Mouse (Mus musculus) thymus, adult 2 months (tissue): Measurements from ENCODE around the gene Arf1. TPM values are rescaled to one million over a fixed set of nuclear protein-coding genes. Genes with fewer than 3 reads are reported as not detected.
"Not testable (repeated sequence)": the region's sequence is repeated elsewhere in the genome, so short reads cannot be mapped to it uniquely, and the experiment has no call there.

ENCODE experiments used
- DNase-seq: peaks from one replicate; pipeline ENCODE4 v3.0.0; 2021
- H3K27ac ChIP-seq: fragments of 200-500 bp; 2 replicates; pipeline ENCODE4 v1.5.1; 2012; ENCODE audit warnings: low read length, control low read depth; ENCODE audit not compliant: control insufficient read depth, insufficient read depth
- H3K27me3 ChIP-seq: fragments of 200-500 bp; 2 replicates; pipeline ENCODE4 v1.6.1; 2012; ENCODE audit warnings: mild to moderate bottlenecking, low read length, moderate library complexity, mixed read lengths; ENCODE audit not compliant: control insufficient read depth, insufficient read depth
- H3K36me3 ChIP-seq: fragments of 200-500 bp; 2 replicates; pipeline ENCODE4 v1.6.1; 2012; ENCODE audit warnings: mild to moderate bottlenecking, low read length, moderate library complexity; ENCODE audit not compliant: control insufficient read depth, insufficient read depth
- H3K4me1 ChIP-seq: fragments of 200-500 bp; replicated peaks from 2 replicates; pipeline ENCODE4 v1.6.1; 2012; ENCODE audit warnings: low read length; ENCODE audit not compliant: control insufficient read depth, insufficient read depth
- H3K4me3 ChIP-seq: fragments of 200-500 bp; 2 replicates; pipeline ENCODE4 v1.5.1; 2012; ENCODE audit warnings: mild to moderate bottlenecking, low read length, control low read depth, moderate library complexity; ENCODE audit not compliant: control insufficient read depth, insufficient read depth
- CTCF ChIP-seq: fragments of 200-500 bp; IDR thresholded peaks from 2 replicates; pipeline ENCODE4 v1.5.1; 2012; ENCODE audit warnings: mild to moderate bottlenecking, control low read depth, low read length, moderate library complexity, borderline replicate concordance; ENCODE audit not compliant: control insufficient read depth, poor library complexity, insufficient read depth; ENCODE audit errors: extremely low read depth
- POLR2A ChIP-seq: fragments of 200-500 bp; IDR thresholded peaks from 2 replicates; pipeline ENCODE4 v1.6.1; 2012; ENCODE audit warnings: mild to moderate bottlenecking, low read length, control low read depth, moderate library complexity; ENCODE audit not compliant: control insufficient read depth, poor library complexity, insufficient read depth; ENCODE audit errors: extremely low read depth
- WGBS: fragments of 180-500 bp; shearing (Covaris S2); methylation state at CpG from one replicate; pipeline ENCODE4 v1.1.7; 2018; 5-methylcytosine and 5-hydroxymethylcytosine counted together
- polyA plus RNA-seq: library from polyadenylated mRNA; depleted of rRNA; stranded (reverse); fragments of >200 nt; gene quantifications from 2 replicates; pipeline ENCODE4 v1.2.3, GENCODE M21; 2012

The Arf1 gene
- polyA plus RNA-seq, 1 experiment, result 561 TPM

GRCm38 (mm10) chr11:59221604-59222003 is 6.5 kb downstream of the Arf1 start:
- no peaks in the 10 kb centered on the region for H3K27me3 ChIP-seq
- H3K4me3 ChIP-seq, result no peak overlapping the region
- TF ChIP-seq CTCF, result no peak
- TF ChIP-seq POLR2A, result no peak
- DNase-seq, result no peak
- H3K27ac ChIP-seq, result no peak overlapping the region
- H3K4me1 ChIP-seq, result peaks cover 7% of the 10 kb centered on the region
- no peaks in the 10 kb centered on the region for H3K36me3 ChIP-seq

DNA sequence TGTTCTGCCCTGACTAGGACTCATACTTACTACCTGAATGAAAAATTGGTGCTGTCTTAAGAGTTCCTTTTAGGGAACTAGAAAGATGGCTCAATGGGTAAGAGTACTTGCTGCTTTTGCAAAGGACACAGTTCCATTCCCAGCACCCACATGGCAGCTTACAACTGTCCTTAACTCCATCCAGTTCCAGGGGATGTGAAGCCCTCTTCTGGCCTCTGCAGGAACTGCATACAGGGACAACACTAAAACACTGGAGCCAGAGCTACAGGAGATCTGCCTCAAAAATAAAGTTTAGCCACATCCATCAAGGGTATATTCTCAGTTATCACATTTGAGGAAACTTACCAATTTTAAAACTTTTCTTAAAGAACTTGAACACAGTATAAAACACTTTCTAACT is 9.0 kb downstream of the Arf1 start:
- peak; percentile 60 for DNase-seq
- Histone ChIP-seq H3K27ac (no peak overlapping the region), H3K4me3 (no peak overlapping the region), H3K36me3 (no peaks in the 10 kb centered on the region), H3K27me3 (no peaks in the 10 kb centered on the region), H3K4me1 (peaks cover 5% of the 10 kb centered on the region; the same call in 1 of the 2 replicates)
- no peak for TF ChIP-seq POLR2A
- TF ChIP-seq CTCF, result no peak

- H3K36me3 ChIP-seq, result no peaks in the 10 kb centered on the region
- WGBS, result 94% methylated on average over 4 of the region's 4 CpGs
- TF ChIP-seq CTCF (no peak), POLR2A (no peak)
- no peaks in the 10 kb centered on the region for H3K27me3 ChIP-seq
- H3K27ac ChIP-seq, result no peak overlapping the region
- peaks cover 3% of the 10 kb centered on the region; the same call in 1 of the 2 replicates for H3K4me1 ChIP-seq
- no peak for DNase-seq
- H3K4me3 ChIP-seq, result no peak overlapping the region
Measured at GRCm38 (mm10) chr11:59218389-59218998, 9.6 kb downstream of the Arf1 start.

DNA sequence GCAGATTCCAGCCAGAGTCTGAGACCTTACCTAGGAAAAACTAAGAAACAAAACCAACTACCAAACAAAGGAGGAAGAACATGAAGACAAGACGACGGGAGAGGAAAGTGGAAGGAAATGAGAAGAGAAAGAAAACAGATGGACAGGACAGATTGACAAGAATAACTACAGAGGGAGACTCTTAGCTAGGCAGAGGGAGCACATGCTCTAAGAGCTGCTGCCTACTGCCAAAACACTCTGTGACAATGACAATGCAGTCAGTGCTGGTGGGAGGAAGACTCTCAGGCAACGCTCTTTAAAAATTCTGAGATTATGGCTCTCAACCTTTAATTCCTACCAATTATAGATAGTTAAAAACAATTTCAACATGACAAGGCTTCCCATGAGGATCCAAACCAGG is 11.1 kb downstream of the Arf1 start:
- Histone ChIP-seq H3K27me3 (no peaks in the 10 kb centered on the region), H3K27ac (no peak overlapping the region), H3K4me1 (peaks cover 10% of the 10 kb centered on the region), H3K36me3 (no peaks in the 10 kb centered on the region), H3K4me3 (no peak overlapping the region)
- no peak for TF ChIP-seq POLR2A
- TF ChIP-seq CTCF, result no peak
- WGBS, result 69% methylated on average over 3 of the region's 3 CpGs
- DNase-seq, result no peak

DNA sequence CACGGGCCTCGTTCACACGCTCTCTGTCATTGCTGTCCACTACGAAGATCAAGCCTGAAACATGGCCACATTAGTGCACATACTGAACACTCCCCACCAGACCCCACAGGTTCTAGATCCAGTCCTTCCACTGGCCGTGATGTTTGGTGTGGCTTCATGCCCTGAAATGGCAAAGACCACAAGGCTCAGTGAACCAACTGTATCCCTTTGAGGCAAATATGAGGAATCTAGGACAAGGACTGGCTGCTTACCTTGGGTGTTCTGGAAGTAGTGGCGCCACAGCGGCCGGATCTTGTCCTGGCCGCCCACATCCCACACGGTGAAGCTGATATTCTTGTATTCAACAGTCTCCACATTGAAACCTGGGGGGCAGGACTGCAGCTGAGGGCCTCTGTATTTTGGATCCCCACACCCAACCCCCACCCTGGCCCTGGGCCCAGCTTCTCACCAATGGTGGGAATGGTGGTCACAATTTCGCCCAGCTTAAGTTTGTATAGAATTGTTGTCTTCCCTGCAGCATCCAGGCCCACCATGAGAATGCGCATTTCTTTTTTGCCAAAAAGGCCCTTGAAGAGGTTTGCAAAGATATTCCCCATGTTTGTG is 15.1 kb downstream of the Arf1 start:
- DNase-seq, result no peak
- 94% methylated on average over 12 of the region's 12 CpGs for WGBS
- Histone ChIP-seq H3K4me3 (no peak overlapping the region), H3K4me1 (peaks cover 18% of the 10 kb centered on the region), H3K27me3 (no peaks in the 10 kb centered on the region), H3K36me3 (peaks cover 14% of the 10 kb centered on the region), H3K27ac (no peak overlapping the region)
- no peak for TF ChIP-seq CTCF
- no peak for TF ChIP-seq POLR2A

GRCm38 (mm10) chr11:59212320-59212719 is 15.8 kb downstream of the Arf1 start:
- H3K27me3 ChIP-seq, H3K27ac ChIP-seq, H3K4me3 ChIP-seq: not testable (repeated sequence)
- DNase-seq, result peak; percentile 56
- peaks cover 14% of the 10 kb centered on the region for H3K36me3 ChIP-seq
- peaks cover 19% of the 10 kb centered on the region for H3K4me1 ChIP-seq
- 5% methylated on average over 12 of the region's 12 CpGs for WGBS

GRCm38 (mm10) chr11:59211561-59211960 is 16.5 kb downstream of the Arf1 start:
- not testable (repeated sequence) for H3K4me3 ChIP-seq, H3K27ac ChIP-seq, H3K27me3 ChIP-seq, DNase-seq
- H3K36me3 ChIP-seq, result peaks cover 14% of the 10 kb centered on the region
- H3K4me1 ChIP-seq, result peaks cover 19% of the 10 kb centered on the region
- WGBS, result 96% methylated on average over 9 of the region's 9 CpGs
